Mouse (Mus musculus) hindbrain, embryonic 15.5 days (tissue): ENCODE data around the gene Hspa12b. TPM values are rescaled to one million over a fixed set of nuclear protein-coding genes. Genes with fewer than 3 reads are reported as not detected.

Experiments
- ATAC-seq: fragments of 200-750 bp; cut with Nextera tagmentation; 2 replicates; pipeline ENCODE4 v1.8.0; 2017; ENCODE audit warnings: low read depth, moderate number of reproducible peaks, moderate TSS enrichment; ENCODE audit not compliant: low FRiP score
- H3K27ac ChIP-seq: fragments of 300-500 bp; sonication (generic); replicated peaks from 2 replicates; pipeline ENCODE4 v1.5.1; 2015; ENCODE audit warnings: mild to moderate bottlenecking, inconsistent platforms
- H3K27me3 ChIP-seq: fragments of 300-500 bp; sonication (generic); 2 replicates; pipeline ENCODE4 v1.6.1; 2015; ENCODE audit warnings: control low read depth, inconsistent platforms
- H3K36me3 ChIP-seq: fragments of 300-500 bp; sonication (generic); 2 replicates; pipeline ENCODE4 v1.6.1; 2015; ENCODE audit warnings: control low read depth, inconsistent platforms
- H3K4me1 ChIP-seq: fragments of 300-500 bp; sonication (generic); replicated peaks from 2 replicates; pipeline ENCODE4 v1.6.1; 2015; ENCODE audit warnings: control low read depth, inconsistent platforms
- H3K4me2 ChIP-seq: fragments of 300-500 bp; sonication (generic); 2 replicates; pipeline ENCODE4 v1.6.1; 2015; ENCODE audit warnings: moderate library complexity, mild to moderate bottlenecking, inconsistent platforms
- H3K4me3 ChIP-seq: fragments of 300-500 bp; sonication (generic); 2 replicates; pipeline ENCODE4 v1.5.1; 2015; ENCODE audit warnings: mild to moderate bottlenecking, inconsistent platforms
- H3K9ac ChIP-seq: fragments of 300-500 bp; sonication (generic); 2 replicates; pipeline ENCODE4 v1.6.1; 2015; ENCODE audit warnings: inconsistent platforms
- H3K9me3 ChIP-seq: fragments of 300-500 bp; sonication (generic); 2 replicates; pipeline ENCODE4 v1.6.1; 2016; ENCODE audit warnings: control low read depth, inconsistent platforms
- WGBS: fragments of 180-500 bp; shearing (Covaris S2); methylation state at CpG from one replicate; pipeline ENCODE4 v1.1.7; 2015; 5-methylcytosine and 5-hydroxymethylcytosine counted together
- polyA plus RNA-seq: library from polyadenylated mRNA; unstranded; fragments of >200 nt; fragmentation: Nextera tagmentation; extraction: Ambion mirVana; gene quantifications from 2 replicates; pipeline ENCODE4 v1.2.1, GENCODE M21; 2015

Hspa12b gene
- polyA plus RNA-seq, 1 experiment from 2014 or later = 4.8 TPM

- Histone ChIP-seq H3K9me3 (no peaks in the 10 kb centered on the region), H3K27ac (peak overlapping the region; percentile 93), H3K4me1 (peaks cover 30% of the 10 kb centered on the region), H3K36me3 (no peaks in the 10 kb centered on the region), H3K4me3 (peak overlapping the region; percentile 69), H3K27me3 (no peaks in the 10 kb centered on the region), H3K9ac (peak overlapping the region; percentile 74), H3K4me2 (peak overlapping the region; percentile 76)
- 0% methylated on average over 18 of the region's 18 CpGs for WGBS
- peak; percentile 80 for ATAC-seq
Observed at GRCm38 (mm10) chr2:131159491-131159910, 32.4 kb downstream of the Hspa12b start.

- Histone ChIP-seq H3K4me2 (peak within 1 kb of the TSS; percentile 76), H3K27me3 (no peaks in the 10 kb centered on the region), H3K4me3 (peak within 1 kb of the TSS; percentile 69), H3K9ac (peak within 1 kb of the TSS; percentile 74), H3K4me1 (peaks cover 30% of the 10 kb centered on the region), H3K9me3 (no peaks in the 10 kb centered on the region), H3K27ac (peak within 1 kb of the TSS; percentile 93), H3K36me3 (no peaks in the 10 kb centered on the region)
- ATAC-seq = peak; percentile 97
- under 1% methylated on average over 54 of the region's 54 CpGs for WGBS
Observed at GRCm38 (mm10) chr2:131159938-131160581, 33.0 kb downstream of the Hspa12b start, which contains the start of gene 1700037H04Rik. Gene 1700037H04Rik (minus strand): TSS chr2:131160081.

GRCm38 (mm10) chr2:131160671-131161111 is 33.6 kb downstream of the Hspa12b start:
- Histone ChIP-seq H3K4me2 (peak overlapping the region; percentile 76), H3K9me3 (no peaks in the 10 kb centered on the region), H3K36me3 (no peaks in the 10 kb centered on the region), H3K27me3 (no peaks in the 10 kb centered on the region), H3K4me3 (peak overlapping the region; percentile 69), H3K4me1 (peaks cover 30% of the 10 kb centered on the region), H3K9ac (peak overlapping the region; percentile 56), H3K27ac (peak overlapping the region; percentile 93)
- ATAC-seq = no peak
- WGBS = 2% methylated on average over 17 of the region's 17 CpGs

- no peak overlapping the region for H3K4me2 ChIP-seq
- peaks cover 12% of the 10 kb centered on the region for H3K4me1 ChIP-seq
- no peak overlapping the region for H3K9ac ChIP-seq
- no peaks in the 10 kb centered on the region for H3K9me3 ChIP-seq
- 73% methylated on average over 7 of the region's 7 CpGs for WGBS
- no peaks in the 10 kb centered on the region for H3K36me3 ChIP-seq
- ATAC-seq = no peak
- H3K4me3 ChIP-seq = no peak overlapping the region
- no peaks in the 10 kb centered on the region for H3K27me3 ChIP-seq
- H3K27ac ChIP-seq = no peak overlapping the region
Observed at GRCm38 (mm10) chr2:131163924-131164323, 36.8 kb downstream of the Hspa12b start.

GRCm38 (mm10) chr2:131166172-131166571 is 39.1 kb downstream of the Hspa12b start:
- no peaks in the 10 kb centered on the region for H3K9me3 ChIP-seq
- no peaks in the 10 kb centered on the region for H3K27me3 ChIP-seq
- H3K9ac ChIP-seq = no peak overlapping the region
- H3K4me3 ChIP-seq = no peak overlapping the region
- no peak overlapping the region for H3K27ac ChIP-seq
- H3K4me1 ChIP-seq = peaks cover 2% of the 10 kb centered on the region; the same call in 1 of the 2 replicates
- no peak for ATAC-seq
- H3K36me3 ChIP-seq = 0 out of 2 replicates have a peak, but pooled peaks cover 2% of the 10 kb centered on the region
- WGBS = 95% methylated on average over 2 of the region's 2 CpGs
- no peak overlapping the region for H3K4me2 ChIP-seq

- Histone ChIP-seq H3K4me3 (no peak overlapping the region), H3K9me3 (no peaks in the 10 kb centered on the region), H3K9ac (no peak overlapping the region), H3K4me1 (0 out of 2 replicates have a peak, but pooled peaks cover 6% of the 10 kb centered on the region), H3K36me3 (0 out of 2 replicates have a peak, but pooled peaks cover 2% of the 10 kb centered on the region), H3K27me3 (peaks cover 16% of the 10 kb centered on the region), H3K27ac (no peak overlapping the region), H3K4me2 (no peak overlapping the region)
- 85% methylated on average over 6 of the region's 6 CpGs for whole genome bisulfite sequencing
- ATAC-seq = no peak
Observed at GRCm38 (mm10) chr2:131167984-131168383, 40.9 kb downstream of the Hspa12b start.

- Histone ChIP-seq H3K36me3 (0 out of 2 replicates have a peak, but pooled peaks cover 2% of the 10 kb centered on the region), H3K4me3 (no peak overlapping the region), H3K4me2 (no peak overlapping the region), H3K9ac (no peak overlapping the region), H3K9me3 (no peaks in the 10 kb centered on the region), H3K27ac (no peak overlapping the region), H3K27me3 (peaks cover 20% of the 10 kb centered on the region), H3K4me1 (peaks cover 12% of the 10 kb centered on the region)
- 79% methylated on average over 1 of the region's 1 CpGs for WGBS
- ATAC-seq = no peak
Observed at GRCm38 (mm10) chr2:131168914-131169313, 41.8 kb downstream of the Hspa12b start.

- Histone ChIP-seq H3K27me3 (peaks cover 20% of the 10 kb centered on the region), H3K9me3 (no peaks in the 10 kb centered on the region), H3K4me3 (no peak overlapping the region), H3K36me3 (peaks cover 4% of the 10 kb centered on the region; the same call in 1 of the 2 replicates), H3K9ac (no peak overlapping the region), H3K27ac (no peak overlapping the region), H3K4me1 (peaks cover 32% of the 10 kb centered on the region), H3K4me2 (no peak overlapping the region)
- 24% methylated on average over 9 of the region's 9 CpGs for WGBS
- no peak for ATAC-seq
Observed at GRCm38 (mm10) chr2:131170936-131171335, 43.9 kb downstream of the Hspa12b start.

- peaks cover 20% of the 10 kb centered on the region for H3K27me3 ChIP-seq
- no peak overlapping the region for H3K9ac ChIP-seq
- peaks cover 6% of the 10 kb centered on the region; the same call in 1 of the 2 replicates for H3K36me3 ChIP-seq
- peaks cover 38% of the 10 kb centered on the region for H3K4me1 ChIP-seq
- H3K4me3 ChIP-seq = no peak overlapping the region
- no peak for ATAC-seq
- no peak overlapping the region for H3K27ac ChIP-seq
- peak overlapping the region; percentile 40 for H3K4me2 ChIP-seq
- H3K9me3 ChIP-seq = no peaks in the 10 kb centered on the region
- WGBS = 13% methylated on average over 38 of the region's 43 CpGs
Observed at GRCm38 (mm10) chr2:131171401-131172104, 44.5 kb downstream of the Hspa12b start.

GRCm38 (mm10) chr2:131172322-131172721 is 45.2 kb downstream of the Hspa12b start:
- Histone ChIP-seq H3K9me3 (no peaks in the 10 kb centered on the region), H3K27ac (no peak overlapping the region), H3K27me3 (peaks cover 20% of the 10 kb centered on the region), H3K4me1 (peaks cover 45% of the 10 kb centered on the region), H3K36me3 (peaks cover 6% of the 10 kb centered on the region; the same call in 1 of the 2 replicates), H3K4me3 (no peak overlapping the region), H3K9ac (no peak overlapping the region), H3K4me2 (no peak overlapping the region)
- ATAC-seq = no peak
- 45% methylated on average over 9 of the region's 9 CpGs for WGBS

GRCm38 (mm10) chr2:131174700-131175099 is 47.6 kb downstream of the Hspa12b start:
- Histone ChIP-seq H3K4me3 (peak overlapping the region; percentile 44), H3K27ac (no peak overlapping the region), H3K36me3 (peaks cover 6% of the 10 kb centered on the region; the same call in 1 of the 2 replicates), H3K9me3 (no peaks in the 10 kb centered on the region), H3K27me3 (peaks cover 20% of the 10 kb centered on the region), H3K4me2 (peak overlapping the region; percentile 89), H3K9ac (0 out of 2 replicates have a peak overlapping the region, but pooled peaks have one; percentile 24), H3K4me1 (peaks cover 63% of the 10 kb centered on the region)
- ATAC-seq = peak; percentile 52
- 5% methylated on average over 11 of the region's 11 CpGs for WGBS
